Mouse (Mus musculus) midbrain, embryonic 11.5 days (tissue): ENCODE results near the gene Kmo. TPM values are rescaled to one million over a fixed set of nuclear protein-coding genes. Genes with fewer than 3 reads are reported as not detected.

ENCODE experiments used
- ATAC-seq: fragments of 200-750 bp; cut with Nextera tagmentation; 2 replicates; pipeline ENCODE4 v1.8.0; 2017; ENCODE audit warnings: moderate TSS enrichment, moderate library complexity; ENCODE audit not compliant: low FRiP score
- DNase-seq: peaks from one replicate; pipeline ENCODE4 v3.0.0; 2015; ENCODE audit warnings: low spot score; ENCODE audit errors: missing footprints
- H3K27ac ChIP-seq: fragments of 300-500 bp; sonication (generic); 2 replicates; pipeline ENCODE4 v1.5.1; 2014; ENCODE audit warnings: low read depth, low read length
- H3K27me3 ChIP-seq: fragments of 300-500 bp; sonication (generic); 2 replicates; pipeline ENCODE4 v1.6.1; 2014; ENCODE audit warnings: mild to moderate bottlenecking, low read length, moderate library complexity, mixed read lengths; ENCODE audit not compliant: control insufficient read depth, insufficient read depth
- H3K36me3 ChIP-seq: fragments of 300-500 bp; sonication (generic); 2 replicates; pipeline ENCODE4 v1.6.1; 2014; ENCODE audit warnings: mild to moderate bottlenecking, low read length, moderate library complexity, mixed read lengths; ENCODE audit not compliant: control insufficient read depth, insufficient read depth
- H3K4me1 ChIP-seq: fragments of 300-500 bp; sonication (generic); 2 replicates; pipeline ENCODE4 v1.6.1; 2014; ENCODE audit warnings: low read length; ENCODE audit not compliant: control insufficient read depth, insufficient read depth
- H3K4me2 ChIP-seq: fragments of 300-500 bp; sonication (generic); 2 replicates; pipeline ENCODE4 v1.6.1; 2014; ENCODE audit warnings: mild to moderate bottlenecking, moderate library complexity
- H3K4me3 ChIP-seq: fragments of 300-500 bp; sonication (generic); 2 replicates; pipeline ENCODE4 v1.5.1; 2014; ENCODE audit warnings: low read depth, low read length
- H3K9ac ChIP-seq: fragments of 300-500 bp; sonication (generic); 2 replicates; pipeline ENCODE4 v1.6.1; 2014; ENCODE audit warnings: low read length
- H3K9me3 ChIP-seq: fragments of 300-500 bp; sonication (generic); 2 replicates; pipeline ENCODE4 v1.6.1; 2016; ENCODE audit warnings: low read length; ENCODE audit not compliant: control insufficient read depth
- WGBS: fragments of 180-500 bp; shearing (Covaris S2); extraction: QIAGEN DNeasy Blood & Tissue Kit; methylation state at CpG from one replicate; pipeline ENCODE4 v1.1.7; 2014; 5-methylcytosine and 5-hydroxymethylcytosine counted together
- polyA plus RNA-seq: library from polyadenylated mRNA; unstranded; fragments of >200 nt; fragmentation: Nextera tagmentation; extraction: Ambion mirVana; gene quantifications from 2 replicates; pipeline ENCODE4 v1.2.1, GENCODE M21; 2014

Gene Kmo
- polyA plus RNA-seq, 1 experiment from 2014 or later = 0.07 TPM

DNA sequence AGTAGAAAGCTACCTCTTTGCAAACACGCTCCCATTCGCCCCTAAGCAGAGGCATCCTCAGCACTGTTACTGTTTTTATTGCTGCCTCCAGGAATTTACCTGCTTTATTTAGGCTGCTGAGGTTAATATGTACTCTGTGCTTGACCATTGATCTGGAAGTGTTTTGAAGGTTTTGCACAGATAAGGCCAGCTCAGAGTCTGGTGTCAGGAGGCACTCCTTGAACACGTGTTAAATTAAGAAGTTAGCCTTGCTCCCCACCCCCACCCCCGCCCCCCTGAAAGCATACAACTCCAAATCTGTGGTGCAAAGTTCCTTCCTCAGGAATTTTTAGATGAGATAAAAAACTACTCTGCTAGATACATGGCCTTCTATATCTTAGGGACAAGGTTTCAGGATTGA is 81.0 kb downstream of the Kmo start:
- DNase-seq (no peak), ATAC-seq (no peak)
- H3K4me3 ChIP-seq = no peak overlapping the region
- no peaks in the 10 kb centered on the region for H3K4me1 ChIP-seq
- H3K27ac ChIP-seq = no peak overlapping the region
- no peaks in the 10 kb centered on the region for H3K36me3 ChIP-seq
- H3K27me3 ChIP-seq = no peaks in the 10 kb centered on the region
- no peaks in the 10 kb centered on the region for H3K9me3 ChIP-seq
- H3K9ac ChIP-seq = no peak overlapping the region
- no peak overlapping the region for H3K4me2 ChIP-seq
- 74% methylated on average over 4 of the region's 4 CpGs for WGBS

DNA sequence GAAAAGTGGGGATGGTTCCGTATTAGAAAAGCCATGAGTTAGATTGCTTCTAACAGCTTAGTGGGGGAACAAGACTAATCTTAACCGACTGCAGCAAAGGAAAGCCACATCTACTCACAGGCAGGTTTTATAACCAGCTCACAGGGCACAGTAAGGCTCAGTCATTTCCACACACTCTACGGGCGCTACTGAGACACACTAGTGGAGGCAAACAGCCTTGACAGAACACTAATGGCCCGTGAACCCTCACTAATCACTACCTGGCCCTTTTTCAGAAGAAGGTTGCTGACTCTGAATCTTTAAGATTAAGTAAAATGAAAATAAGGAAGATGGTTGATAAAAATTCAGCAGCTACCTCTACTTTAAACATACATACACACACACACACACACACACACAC is 87.4 kb downstream of the Kmo start:
- no peak overlapping the region for H3K27ac ChIP-seq
- ATAC-seq (no peak), DNase-seq (peak; percentile 67)
- H3K36me3 ChIP-seq = no peaks in the 10 kb centered on the region
- H3K4me3 ChIP-seq = no peak overlapping the region
- no peaks in the 10 kb centered on the region for H3K4me1 ChIP-seq
- H3K9ac ChIP-seq = no peak overlapping the region
- H3K9me3 ChIP-seq = no peaks in the 10 kb centered on the region
- no peak overlapping the region for H3K4me2 ChIP-seq
- WGBS = 80% methylated on average over 5 of the region's 5 CpGs
- H3K27me3 ChIP-seq = no peaks in the 10 kb centered on the region

DNA sequence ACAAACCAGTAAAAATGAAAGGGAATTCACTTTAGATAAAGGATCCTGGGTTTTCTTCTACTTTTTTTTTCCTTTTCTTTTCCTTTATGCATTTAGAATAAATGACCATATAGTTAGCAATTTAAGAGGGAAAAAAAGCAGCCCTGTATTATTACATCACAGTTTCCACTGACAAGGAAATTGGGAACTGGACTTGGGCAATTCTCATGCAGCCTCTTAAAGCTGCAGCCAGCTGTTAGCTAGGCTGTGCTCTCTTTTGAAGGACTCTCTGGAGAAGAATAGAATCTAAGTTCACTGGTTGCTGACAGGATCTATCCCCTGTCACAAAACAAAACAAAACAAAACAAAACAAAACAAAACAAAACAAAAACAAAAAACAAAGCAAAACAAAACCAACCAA is 87.8 kb downstream of the Kmo start:
- Histone ChIP-seq H3K36me3 (no peaks in the 10 kb centered on the region), H3K9me3 (no peaks in the 10 kb centered on the region), H3K4me2 (no peak overlapping the region), H3K9ac (no peak overlapping the region), H3K4me1 (no peaks in the 10 kb centered on the region), H3K4me3 (no peak overlapping the region), H3K27ac (no peak overlapping the region), H3K27me3 (no peaks in the 10 kb centered on the region)
- ATAC-seq = no peak
- DNase-seq = no peak

Other genes starting within 250 kb of the Kmo start
- gene Rgs7, start 127.9 kb upstream of the Kmo start, polyA plus RNA-seq = 4.9 and 6.0 TPM in 2 replicates
- 85.3 and 109 TPM in 2 replicates for gene Fh1, start 5.3 kb downstream of the Kmo start, polyA plus RNA-seq
- gene Opn3, start 72.4 kb downstream of the Kmo start, polyA plus RNA-seq = 13.2 and 15.0 TPM in 2 replicates
- 6.9 and 8.0 TPM in 2 replicates for gene Chml, start 72.5 kb downstream of the Kmo start, polyA plus RNA-seq
- not detected in 2 replicates for gene Wdr64, start 78.2 kb downstream of the Kmo start, polyA plus RNA-seq